Mouse (Mus musculus) megakaryocyte, embryonic 14.5 days (primary cell): ENCODE measurements around the gene Med15. TPM values are rescaled to one million over a fixed set of nuclear protein-coding genes. Genes with fewer than 3 reads are reported as not detected.
"Not testable (repeated sequence)": the region's sequence is repeated elsewhere in the genome, so short reads cannot be mapped to it uniquely, and the experiment has no call there.

ENCODE experiments used
- H3K27me3 ChIP-seq: replicated peaks from 2 replicates; pipeline ENCODE3; 2012; ENCODE audit warnings: inconsistent platforms
- H3K36me3 ChIP-seq: replicated peaks from 2 replicates; pipeline ENCODE3; 2012; ENCODE audit warnings: low read length, inconsistent platforms, mixed read lengths
- H3K4me1 ChIP-seq: 2 replicates; pipeline ENCODE4 v1.6.1; 2012; ENCODE audit warnings: inconsistent platforms
- H3K4me3 ChIP-seq: replicated peaks from 2 replicates; pipeline ENCODE3; 2012; ENCODE audit warnings: moderate library complexity, mild to moderate bottlenecking, inconsistent platforms
- H3K9me3 ChIP-seq: 2 replicates; pipeline ENCODE4 v1.6.1; 2012; ENCODE audit warnings: inconsistent platforms
- FLI1 ChIP-seq: IDR thresholded peaks from 2 replicates; pipeline ENCODE4 v1.6.1; 2012; ENCODE audit warnings: low read length, inconsistent platforms, mixed read lengths
- GATA1 ChIP-seq: IDR thresholded peaks from 3 replicates; pipeline ENCODE4 v1.6.1; 2012; ENCODE audit warnings: mixed read lengths, low read length, inconsistent platforms, borderline replicate concordance
- polyA plus RNA-seq: library from polyadenylated mRNA; stranded (reverse); fragments of >175 nt; gene quantifications from 2 replicates; pipeline ENCODE4 v1.2.3, GENCODE M21; 2012; ENCODE audit warnings: low replicate concordance; ENCODE audit not compliant: insufficient read depth

Med15 gene
- polyA plus RNA-seq, 1 experiment = 78.5 TPM

GRCm38 (mm10) chr16:17759344-17759773 lies 26.7 kb upstream of the Med15 start, which contains the start of gene Klhl22:
Gene Klhl22, plus strand, starts transcription at chr16:17759618.
- H3K27me3 ChIP-seq = peaks cover 48% of the 10 kb centered on the region
- H3K9me3 ChIP-seq = no peaks in the 10 kb centered on the region; the same call in 1 of the 2 replicates
- peak within 1 kb of the TSS; percentile 91 for H3K4me3 ChIP-seq
- no peak for TF ChIP-seq FLI1
- no peak for TF ChIP-seq GATA1
- peaks cover 4% of the 10 kb centered on the region for H3K36me3 ChIP-seq
- peaks cover 37% of the 10 kb centered on the region for H3K4me1 ChIP-seq

- Histone ChIP-seq H3K9me3 (no peaks in the 10 kb centered on the region; the same call in 1 of the 2 replicates), H3K4me3 (peak overlapping the region; percentile 91), H3K27me3 (peaks cover 45% of the 10 kb centered on the region), H3K36me3 (no peaks in the 10 kb centered on the region), H3K4me1 (peaks cover 33% of the 10 kb centered on the region)
- TF ChIP-seq FLI1 (no peak), GATA1 (no peak)
These were observed 26.2 kb upstream of the Med15 start for GRCm38 (mm10) chr16:17758902-17759301.

DNA sequence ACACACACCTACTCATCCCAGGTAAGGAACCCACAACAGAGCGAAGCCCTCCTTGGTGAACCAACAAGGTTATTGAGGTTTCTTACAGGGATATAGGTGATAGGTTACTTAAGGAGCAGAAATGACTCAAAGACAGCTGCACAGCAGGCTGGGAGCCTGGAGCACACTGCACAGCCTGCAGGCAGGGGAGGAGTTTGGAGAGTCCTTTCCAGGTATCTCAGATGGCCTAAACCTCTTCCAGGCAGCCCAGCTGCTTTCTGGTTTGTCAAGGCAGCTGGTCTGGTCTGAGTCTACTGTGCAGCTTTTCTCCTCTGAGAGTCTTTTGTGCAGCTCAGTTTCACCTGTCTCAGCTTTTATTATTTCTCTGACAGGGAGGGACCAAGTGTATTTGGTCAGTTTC lies 25.1 kb upstream of the Med15 start:
- peaks cover 54% of the 10 kb centered on the region for H3K27me3 ChIP-seq
- peaks cover 33% of the 10 kb centered on the region for H3K4me1 ChIP-seq
- H3K36me3 ChIP-seq = no peaks in the 10 kb centered on the region
- no peak overlapping the region for H3K4me3 ChIP-seq
- H3K9me3 ChIP-seq = no peaks in the 10 kb centered on the region; the same call in 1 of the 2 replicates
- TF ChIP-seq FLI1 (no peak), GATA1 (no peak)

DNA sequence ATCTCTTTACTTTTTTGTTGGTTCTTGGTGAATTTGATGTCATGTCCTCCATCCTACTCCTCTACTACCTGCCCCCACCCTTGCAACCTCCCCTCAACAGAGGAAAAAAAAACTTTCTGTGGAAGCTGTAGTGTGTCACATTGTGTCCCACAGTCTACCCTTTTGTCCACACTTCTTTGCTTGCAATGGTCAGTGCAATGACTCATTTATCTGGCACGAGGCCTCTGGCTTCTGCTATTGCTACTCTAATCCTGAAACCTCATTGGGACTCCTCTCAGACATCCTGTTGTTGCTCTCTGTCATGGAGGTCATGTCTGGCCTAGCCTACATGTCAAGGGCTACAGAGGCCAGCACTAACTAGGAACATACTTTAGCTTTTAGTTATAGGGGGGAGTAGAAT lies 21.0 kb upstream of the Med15 start:
- TF ChIP-seq FLI1 = no peak
- no peak for TF ChIP-seq GATA1
- Histone ChIP-seq H3K27me3 (peaks cover 45% of the 10 kb centered on the region), H3K9me3 (no peaks in the 10 kb centered on the region), H3K36me3 (no peaks in the 10 kb centered on the region), H3K4me1 (no peaks in the 10 kb centered on the region), H3K4me3 (no peak overlapping the region)

- no peaks in the 10 kb centered on the region for H3K36me3 ChIP-seq
- H3K4me1 ChIP-seq = no peaks in the 10 kb centered on the region
- H3K9me3 ChIP-seq = no peaks in the 10 kb centered on the region
- H3K4me3 ChIP-seq = no peak overlapping the region
- TF ChIP-seq GATA1 (no peak), FLI1 (no peak)
- H3K27me3 ChIP-seq = peaks cover 49% of the 10 kb centered on the region
These were observed 20.3 kb upstream of the Med15 start for GRCm38 (mm10) chr16:17753001-17753400.

DNA sequence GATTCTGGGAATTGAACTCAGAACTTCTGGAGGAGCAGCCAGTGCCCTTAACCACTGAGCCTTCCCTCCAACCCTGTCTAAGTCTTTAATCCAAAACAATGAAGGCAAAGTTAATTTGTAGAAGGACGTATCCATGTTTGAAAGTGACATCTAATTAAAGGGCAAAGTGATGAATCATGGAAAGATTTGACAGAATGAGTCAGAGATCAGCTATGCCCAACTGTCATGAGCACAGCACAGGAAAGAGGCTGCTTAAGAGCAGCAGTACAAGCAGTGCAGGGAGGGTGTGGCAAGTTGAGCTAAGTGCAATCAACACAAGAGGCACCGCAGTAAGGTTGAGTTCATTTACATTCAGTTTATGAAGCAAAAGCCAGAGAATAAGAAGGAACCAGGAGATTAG lies 12.4 kb upstream of the Med15 start:
- TF ChIP-seq GATA1 (no peak), FLI1 (no peak)
- H3K36me3 ChIP-seq = no peaks in the 10 kb centered on the region
- no peak overlapping the region for H3K4me3 ChIP-seq
- H3K27me3 ChIP-seq = peaks cover 32% of the 10 kb centered on the region
- H3K9me3 ChIP-seq = peaks cover 14% of the 10 kb centered on the region
- H3K4me1 ChIP-seq = peaks cover 4% of the 10 kb centered on the region; the same call in 1 of the 2 replicates

DNA sequence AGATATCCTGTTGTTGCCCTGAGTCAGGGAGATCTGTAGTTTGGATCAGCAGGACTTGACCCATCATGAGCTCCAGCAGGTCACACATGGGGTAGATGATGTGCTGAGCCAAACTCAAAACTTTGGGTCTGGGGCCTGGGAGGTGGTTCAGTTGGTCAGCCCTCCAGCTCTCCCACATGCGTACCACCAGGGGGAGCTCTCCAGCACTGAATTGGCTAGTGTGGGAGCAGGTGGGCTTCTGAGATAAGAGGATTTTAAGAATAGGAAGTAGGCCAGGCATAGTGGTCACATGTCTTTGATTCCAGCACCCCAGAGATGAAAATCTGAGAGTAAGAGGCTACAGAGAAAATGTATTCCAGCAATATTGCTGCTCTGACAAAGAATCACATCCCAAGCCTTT lies 11.8 kb upstream of the Med15 start:
- Histone ChIP-seq H3K27me3 (peaks cover 36% of the 10 kb centered on the region), H3K9me3 (peaks cover 14% of the 10 kb centered on the region), H3K4me1 (peaks cover 7% of the 10 kb centered on the region), H3K36me3 (no peaks in the 10 kb centered on the region), H3K4me3 (no peak overlapping the region)
- no peak for TF ChIP-seq FLI1
- no peak for TF ChIP-seq GATA1

DNA sequence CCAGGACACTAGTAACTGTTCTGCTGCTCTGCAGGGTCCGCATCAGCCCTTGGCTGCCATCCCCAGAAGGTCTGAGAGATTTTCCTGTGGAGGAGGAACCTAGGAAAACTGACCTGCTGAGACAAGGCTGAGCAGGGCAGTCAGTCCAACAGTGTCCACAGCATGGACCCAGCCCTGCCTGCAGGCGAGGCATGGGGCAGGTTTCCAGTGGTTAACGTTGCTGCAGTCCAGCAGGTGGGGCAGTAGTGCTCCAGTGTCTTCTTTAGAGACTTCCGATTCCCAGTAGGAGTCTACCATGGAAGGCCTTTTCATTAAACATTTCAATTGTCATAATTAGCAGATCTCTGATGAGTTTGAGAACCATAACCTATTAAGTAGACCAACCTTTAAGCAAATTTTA lies 10.6 kb upstream of the Med15 start:
- no peaks in the 10 kb centered on the region for H3K36me3 ChIP-seq
- H3K27me3 ChIP-seq = peaks cover 37% of the 10 kb centered on the region
- peaks cover 11% of the 10 kb centered on the region for H3K4me1 ChIP-seq
- H3K9me3 ChIP-seq = peaks cover 14% of the 10 kb centered on the region
- H3K4me3 ChIP-seq = no peak overlapping the region
- no peak for TF ChIP-seq GATA1
- TF ChIP-seq FLI1 = no peak

DNA sequence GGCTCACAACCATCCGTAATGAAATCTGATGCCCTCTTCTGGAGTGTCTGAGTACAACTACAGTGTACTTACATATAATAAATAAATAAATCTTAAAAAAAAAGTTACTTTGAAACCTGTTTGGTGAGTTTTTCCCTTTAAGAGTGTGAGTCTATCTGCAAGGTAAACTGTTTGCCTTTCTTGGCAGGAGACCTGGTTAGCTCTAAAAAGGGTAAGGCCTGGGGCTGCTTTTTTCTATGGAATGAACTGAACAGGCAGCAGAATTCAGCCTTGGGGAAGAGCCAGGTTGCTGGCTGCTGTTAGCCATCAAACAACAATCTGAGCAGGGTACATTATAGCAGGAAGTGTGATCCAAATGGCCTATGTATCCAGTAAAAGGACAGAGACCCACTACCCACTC lies 10.1 kb upstream of the Med15 start:
- Histone ChIP-seq H3K36me3 (no peaks in the 10 kb centered on the region), H3K9me3 (peaks cover 14% of the 10 kb centered on the region), H3K4me1 (peaks cover 11% of the 10 kb centered on the region), H3K4me3 (no peak overlapping the region), H3K27me3 (peaks cover 35% of the 10 kb centered on the region)
- TF ChIP-seq GATA1 (no peak), FLI1 (no peak)

DNA sequence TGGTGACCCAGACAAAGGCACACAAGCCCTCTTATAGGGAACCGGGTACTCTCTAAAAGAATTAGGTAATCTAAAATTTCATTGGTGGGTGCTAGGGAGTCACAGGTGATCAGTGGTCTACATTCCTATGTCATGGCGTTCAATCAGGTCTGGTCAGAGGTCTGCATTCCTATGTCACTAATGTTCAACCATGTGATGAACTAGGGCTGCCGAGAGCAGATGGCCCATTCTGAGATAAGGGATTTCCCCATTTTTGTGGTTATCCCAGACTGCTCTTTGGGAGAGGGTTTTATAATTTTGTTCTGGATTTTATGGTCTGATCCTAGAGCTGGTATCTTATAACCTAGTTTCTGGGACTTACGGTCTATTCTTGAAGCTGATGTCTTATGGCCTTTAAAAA lies 7.4 kb upstream of the Med15 start:
- Histone ChIP-seq H3K4me1 (peaks cover 15% of the 10 kb centered on the region), H3K4me3 (no peak overlapping the region), H3K27me3 (peaks cover 50% of the 10 kb centered on the region), H3K36me3 (no peaks in the 10 kb centered on the region), H3K9me3 (peaks cover 2% of the 10 kb centered on the region)
- TF ChIP-seq GATA1 (no peak), FLI1 (no peak)

DNA sequence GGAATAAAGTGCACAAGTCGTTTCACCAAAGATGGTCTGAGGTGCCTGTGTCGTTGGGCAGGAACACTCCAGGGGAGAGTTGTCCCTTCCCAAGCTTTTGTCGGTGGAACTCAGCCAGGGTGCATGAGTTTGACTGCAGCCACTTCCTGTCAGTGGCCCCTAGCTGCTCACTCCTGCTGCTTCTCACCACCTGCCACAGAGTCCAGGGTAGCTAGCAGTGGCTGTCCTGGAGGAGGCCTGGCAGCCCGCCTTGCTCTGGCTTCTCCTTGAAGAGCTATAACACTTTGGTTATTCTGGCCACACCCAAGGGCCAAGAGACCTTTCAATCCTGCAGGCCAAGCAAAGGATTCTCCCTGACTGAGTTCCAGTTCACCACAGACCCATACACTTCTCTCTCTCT lies 3.5 kb upstream of the Med15 start:
- no peak overlapping the region for H3K4me3 ChIP-seq
- TF ChIP-seq GATA1 (no peak), FLI1 (no peak)
- H3K9me3 ChIP-seq = no peaks in the 10 kb centered on the region
- H3K27me3 ChIP-seq = peaks cover 67% of the 10 kb centered on the region
- H3K36me3 ChIP-seq = no peaks in the 10 kb centered on the region
- H3K4me1 ChIP-seq = peaks cover 15% of the 10 kb centered on the region

- not testable (repeated sequence) for H3K4me3 ChIP-seq, H3K9me3 ChIP-seq, H3K36me3 ChIP-seq
- H3K27me3 ChIP-seq = peaks cover 57% of the 10 kb centered on the region
- H3K4me1 ChIP-seq = peaks cover 10% of the 10 kb centered on the region
These were observed 2.2 kb upstream of the Med15 start for GRCm38 (mm10) chr16:17734872-17735271.
